Mouse (Mus musculus) urinary bladder, postnatal 14 days (tissue): ENCODE results near the gene Serinc5.
A peak's percentile ranks its signal among the peaks of the same experiment; 100 is the strongest.
"Not testable (repeated sequence)": the region's sequence is repeated elsewhere in the genome, so short reads cannot be mapped to it uniquely, and the experiment has no call there.

Experiments
- DNase-seq: peaks from one replicate; pipeline ENCODE4 v3.0.0; 2021; ENCODE audit warnings: low spot score

Serinc5 gene

DNA sequence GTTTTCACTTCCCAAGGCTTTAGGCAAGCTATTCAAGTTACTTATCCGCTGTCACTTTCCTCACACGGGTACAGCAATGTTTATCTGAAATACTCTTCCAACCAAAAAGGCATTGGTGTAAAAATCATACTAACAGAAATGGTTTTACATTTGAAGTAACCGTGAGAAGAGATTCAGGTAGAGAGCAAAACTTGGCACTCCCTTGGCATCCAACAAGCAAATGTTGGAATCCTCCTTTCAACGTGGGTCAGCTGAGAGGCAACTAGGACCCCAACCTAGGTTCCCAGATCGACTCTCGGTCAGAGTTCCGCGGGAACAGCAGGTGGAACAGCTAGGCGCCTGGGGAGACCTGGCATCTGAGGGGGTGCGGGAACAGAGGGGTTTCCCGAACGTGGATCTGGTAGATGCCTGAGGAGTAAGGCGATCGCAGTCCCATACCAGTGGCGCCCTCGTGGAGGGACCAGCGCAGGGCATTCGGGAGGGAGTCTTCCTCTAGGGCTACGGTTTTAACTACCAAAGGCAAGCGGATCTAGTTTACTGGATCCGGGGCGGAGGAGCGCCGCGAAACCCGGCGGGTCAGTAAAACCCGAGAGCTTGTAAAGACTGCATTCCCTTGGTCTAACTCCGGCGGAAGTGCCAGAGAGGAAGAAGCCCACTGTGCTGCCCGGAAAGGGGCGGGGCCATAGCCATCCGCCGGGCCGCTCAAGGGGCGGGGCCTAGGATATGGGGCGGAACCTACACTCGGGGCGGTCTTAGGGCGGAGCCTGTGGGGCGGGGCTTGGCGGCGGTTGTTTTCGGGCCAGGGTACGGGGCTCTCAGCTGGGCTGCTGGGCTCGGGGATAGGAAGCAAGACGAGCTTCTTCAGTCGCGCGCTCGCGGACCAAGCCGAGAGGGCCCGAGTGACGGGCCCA lies at the start of gene Serinc5:
Gene Serinc5, plus strand, starts transcription at position 781 of the 911 bp plus-strand sequence.
- DNase-seq, result peak; percentile 98

DNA sequence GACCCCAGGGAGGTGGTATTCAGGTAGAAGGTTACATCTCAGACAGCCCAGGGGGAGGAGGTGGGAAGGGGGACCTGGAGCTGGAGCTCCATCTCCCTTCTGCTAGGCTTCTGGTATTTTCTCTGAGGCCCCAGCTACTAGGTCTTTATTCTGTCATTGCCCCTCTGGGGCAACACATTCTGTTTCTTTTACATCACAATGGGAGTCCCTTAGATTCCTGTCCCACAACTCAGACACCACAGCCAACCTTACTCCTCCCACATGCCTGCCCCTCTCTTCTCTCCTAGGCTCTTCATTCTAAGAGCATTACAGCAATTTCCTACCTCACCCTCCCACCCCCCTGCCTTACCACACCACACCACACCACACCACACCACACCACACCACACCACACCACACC lies 34.8 kb upstream of the Serinc5 start, which contains the start of gene Spz1:
Gene Spz1, minus strand, starts transcription at position 101 of the 400 bp plus-strand sequence.
- no peak for DNase-seq

- DNase-seq, result no peak
Measured at GRCm38 (mm10) chr13:92576688-92577087, 34.2 kb upstream of the Serinc5 start.

GRCm38 (mm10) chr13:92578210-92578609 lies 32.7 kb upstream of the Serinc5 start:
- no peak for DNase-seq

- DNase-seq, result peak; percentile 82
Measured at GRCm38 (mm10) chr13:92580220-92581043, 30.5 kb upstream of the Serinc5 start.

DNA sequence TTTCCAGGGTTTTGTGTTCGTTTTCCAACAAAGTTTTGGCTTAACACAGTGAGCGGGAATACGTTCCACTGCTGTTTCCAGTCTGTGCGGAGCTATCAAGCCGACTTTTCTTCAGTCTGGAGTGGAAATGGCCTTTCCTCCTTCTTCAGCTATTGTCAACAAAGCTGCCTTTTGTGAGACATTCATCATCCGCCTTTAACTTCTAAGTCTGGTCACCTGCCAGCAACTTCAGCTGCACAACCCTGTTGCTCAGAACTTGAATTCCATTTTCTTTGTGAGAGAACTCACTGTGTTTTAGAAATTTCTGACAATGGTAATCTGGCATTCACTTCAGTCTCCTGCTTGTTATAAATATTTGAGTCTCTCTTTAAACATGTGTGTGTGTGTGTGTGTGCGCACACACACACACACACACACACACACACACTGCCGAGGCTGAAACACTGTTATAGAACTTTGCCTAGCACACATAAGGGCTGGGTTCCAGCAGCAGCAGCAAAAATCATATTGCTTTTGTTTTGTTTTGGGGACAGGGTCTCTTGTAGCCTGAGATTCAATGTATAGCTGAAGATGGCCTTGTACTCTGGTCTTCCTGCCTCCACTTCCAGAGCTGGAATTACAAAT lies 26.7 kb upstream of the Serinc5 start:
- DNase-seq, result no peak

- DNase-seq, result no peak
Measured at GRCm38 (mm10) chr13:92588704-92589103, 22.2 kb upstream of the Serinc5 start.

GRCm38 (mm10) chr13:92589255-92589654 lies 21.6 kb upstream of the Serinc5 start:
- no peak for DNase-seq

GRCm38 (mm10) chr13:92591225-92591624 lies 19.7 kb upstream of the Serinc5 start:
- no peak for DNase-seq

DNA sequence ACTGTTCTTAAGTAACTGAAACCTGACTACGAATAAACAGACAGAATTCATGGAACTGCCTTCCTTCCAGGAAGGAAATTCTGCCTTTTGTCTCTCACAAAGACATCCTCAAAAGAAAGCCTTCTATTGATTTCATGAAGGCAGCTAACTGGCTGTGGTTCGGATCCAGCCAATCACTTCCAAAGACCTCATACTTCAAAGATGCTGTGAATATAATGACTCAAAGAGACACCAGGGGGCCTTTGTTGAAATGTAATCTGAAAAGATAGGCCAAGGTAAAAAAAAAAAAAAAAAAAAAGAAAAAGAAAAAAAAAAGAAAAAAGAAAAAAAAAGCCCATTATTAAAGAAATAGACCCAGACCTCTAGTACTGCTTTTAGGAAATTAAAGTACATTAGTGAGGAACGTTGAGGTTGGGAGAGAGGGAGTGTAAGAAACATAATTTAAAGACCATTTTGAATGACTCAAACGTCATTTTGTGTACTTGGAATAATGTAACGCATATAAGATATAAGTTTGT lies 18.6 kb upstream of the Serinc5 start:
- no peak for DNase-seq

- DNase-seq, result peak; percentile 34
Measured at GRCm38 (mm10) chr13:92592786-92593635, 17.9 kb upstream of the Serinc5 start.

GRCm38 (mm10) chr13:92593731-92594396 lies 17.0 kb upstream of the Serinc5 start:
- no peak for DNase-seq

DNA sequence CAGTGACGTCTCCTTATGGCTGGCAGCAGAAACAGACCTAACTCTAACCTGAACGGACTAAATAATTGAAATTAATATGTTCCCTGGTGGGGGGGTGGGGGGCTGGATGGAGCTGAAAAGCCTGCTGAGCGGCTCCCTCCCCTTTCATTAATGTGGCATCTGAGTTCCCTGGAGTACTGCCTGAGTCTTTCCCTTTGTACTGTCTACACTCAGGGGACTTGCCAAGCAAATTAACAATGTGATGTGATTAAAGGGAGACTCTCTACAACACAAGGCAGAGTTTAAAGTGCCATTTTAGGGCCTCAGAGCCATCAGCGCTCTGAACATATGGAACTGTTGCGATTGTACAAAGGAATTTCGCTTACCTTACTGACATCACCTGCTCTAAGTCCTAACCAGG lies 16.4 kb upstream of the Serinc5 start:
- DNase-seq, result no peak

GRCm38 (mm10) chr13:92594907-92595306 lies 16.0 kb upstream of the Serinc5 start:
- no peak for DNase-seq

DNA sequence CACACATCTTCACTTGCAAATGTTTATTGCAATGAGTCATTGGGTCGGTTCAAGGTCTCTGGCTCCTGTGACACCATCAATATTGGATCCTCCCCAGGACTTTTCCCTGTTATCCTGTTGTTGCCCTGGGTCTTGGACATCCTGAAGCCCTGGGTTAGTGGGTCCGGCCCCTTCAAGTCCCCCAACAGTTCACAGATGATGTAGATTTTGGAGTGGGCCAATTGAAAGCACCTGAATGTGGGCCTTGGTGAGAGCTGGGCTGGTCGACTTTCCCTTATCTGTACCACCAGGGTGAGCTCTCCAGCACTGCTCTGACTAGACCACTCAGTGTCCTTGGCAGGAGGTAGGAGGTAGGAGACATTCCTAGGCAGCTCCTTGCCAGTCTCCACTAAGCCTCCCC lies 15.5 kb upstream of the Serinc5 start:
- no peak for DNase-seq

DNA sequence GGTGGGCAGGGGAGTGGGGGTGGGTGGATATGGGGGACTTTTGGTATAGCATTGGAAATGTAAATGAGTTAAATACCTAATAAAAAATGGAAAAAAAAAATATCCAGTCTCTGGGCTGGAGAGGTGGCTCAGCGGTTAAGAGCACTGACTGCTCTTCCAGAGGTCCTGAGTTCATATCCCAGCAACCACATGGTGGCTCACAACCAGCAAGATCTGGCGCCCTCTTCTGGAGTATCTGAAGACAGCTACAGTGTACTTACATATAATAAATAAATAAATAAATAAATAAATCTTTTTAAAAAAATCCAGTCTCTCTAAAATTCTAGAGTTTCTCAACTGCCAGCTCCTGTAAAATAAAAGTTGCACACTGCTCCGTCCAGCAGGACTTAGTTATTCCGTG lies 5.6 kb upstream of the Serinc5 start:
- not testable (repeated sequence) for DNase-seq

DNA sequence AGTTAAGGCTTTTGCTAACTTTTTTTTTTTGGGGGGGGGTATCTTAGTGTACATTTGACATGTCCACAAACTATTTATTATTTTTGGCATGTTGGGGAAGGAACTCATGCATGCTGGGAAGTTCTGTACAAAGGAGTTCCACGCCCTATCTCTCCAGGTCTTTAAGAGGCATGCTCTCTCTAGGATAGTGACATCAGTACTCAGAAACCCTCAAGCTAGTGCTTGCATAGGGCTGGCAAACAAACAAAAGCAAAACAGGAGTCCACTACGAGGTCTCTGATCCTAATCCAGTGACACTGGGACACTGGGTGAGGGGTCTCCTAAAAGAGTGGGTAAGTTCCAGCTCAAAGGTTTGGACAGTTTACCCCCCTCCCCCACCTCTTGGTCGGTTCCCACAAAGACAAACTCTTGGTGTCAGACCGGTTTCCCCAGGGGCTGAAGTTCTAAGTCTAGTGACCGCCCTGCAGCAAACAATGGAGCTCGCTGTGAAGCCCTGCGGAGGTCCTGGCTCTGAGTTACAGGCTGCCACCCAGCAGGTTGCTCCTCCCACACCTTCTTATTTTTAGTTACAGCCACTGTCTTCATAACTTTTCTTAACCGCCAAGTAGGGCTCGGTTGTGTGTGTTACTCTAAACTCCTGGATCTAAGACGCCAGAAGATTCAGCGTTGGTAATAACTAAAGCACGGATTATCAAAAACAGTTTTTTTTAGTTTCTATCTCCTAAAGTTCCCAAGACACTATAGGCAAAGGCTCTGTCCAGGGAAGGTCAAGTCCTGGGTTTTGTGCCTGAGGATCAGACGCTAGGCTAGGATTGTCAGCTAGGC lies 1.2 kb upstream of the Serinc5 start:
- DNase-seq, result peak; percentile 67

- no peak for DNase-seq
Measured at GRCm38 (mm10) chr13:92611254-92611784, 428 bp downstream of the Serinc5 start.

GRCm38 (mm10) chr13:92611917-92612316 lies 1.0 kb downstream of the Serinc5 start:
- DNase-seq, result no peak
